Mouse (Mus musculus) T-cell, adult 2 months (primary cell): ENCODE measurements around the gene Gm6337.
"Not testable (repeated sequence)": the region's sequence is repeated elsewhere in the genome, so short reads cannot be mapped to it uniquely, and the experiment has no call there.

Source experiments
- DNase-seq: peaks from one replicate; pipeline ENCODE4 v3.0.0; 2022; ENCODE audit warnings: low spot score

Gene Gm6337

GRCm38 (mm10) chr14:6058167-6058566 is at the start of gene Gm6337:
Gm6337 (minus strand) TSS chr14:6058267.
- DNase-seq, result not testable (repeated sequence)

- not testable (repeated sequence) for DNase-seq
These were observed 49.4 kb upstream of the Gm6337 start for GRCm38 (mm10) chr14:6107500-6107899.

GRCm38 (mm10) chr14:6093842-6094241 is 35.8 kb upstream of the Gm6337 start, which contains the start of gene Gm8206:
Gm8206 (minus strand) TSS chr14:6093942.
- DNase-seq, result not testable (repeated sequence)
